Mouse (Mus musculus) liver, postnatal 0 days (tissue): ENCODE results near the gene Mansc4.

ENCODE experiments used
- CTCF ChIP-seq: sonication (generic); IDR thresholded peaks from 2 replicates; pipeline ENCODE4 v1.5.1; 2016; ENCODE audit warnings: antibody characterized with exemption, low read depth
- EP300 ChIP-seq: IDR thresholded peaks from 2 replicates; pipeline ENCODE4 v1.6.1; 2016; ENCODE audit warnings: antibody characterized with exemption, low read depth, mild to moderate bottlenecking

DNA sequence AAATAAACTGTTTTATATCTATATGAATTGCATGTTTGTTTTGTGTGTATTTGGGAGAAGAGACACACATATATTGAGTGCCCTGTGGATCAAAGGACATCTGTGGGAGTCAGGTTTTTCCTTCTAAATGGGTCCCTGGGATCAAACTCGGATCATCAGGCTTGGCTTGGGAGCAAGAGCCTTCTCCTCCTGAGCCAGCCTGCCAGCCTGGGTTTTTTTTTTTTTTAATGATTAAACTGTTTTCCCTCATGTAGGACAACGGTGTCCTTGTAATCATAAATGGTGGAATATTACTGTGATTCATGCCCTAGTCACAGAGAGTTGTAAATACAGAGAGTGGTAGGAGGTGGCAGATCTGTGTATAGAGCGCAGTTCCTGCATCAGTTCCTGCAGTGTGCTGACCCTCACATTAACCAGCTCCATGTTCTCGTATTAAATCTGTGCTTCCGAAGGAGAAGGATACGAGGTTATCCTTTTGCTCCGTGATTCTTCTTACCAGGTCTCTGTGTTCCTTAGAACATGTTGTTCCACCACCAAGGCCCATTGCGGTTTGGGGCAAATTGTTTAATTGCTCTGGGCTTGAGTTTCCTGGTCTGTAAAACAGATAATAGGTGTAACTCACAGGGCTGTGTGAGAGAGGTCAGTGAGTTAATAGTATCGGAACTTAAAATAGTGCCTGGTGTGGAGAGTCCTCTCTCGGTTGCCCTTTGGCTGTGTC lies 22.4 kb downstream of the Mansc4 start:
- TF ChIP-seq CTCF = no peak
- no peak for TF ChIP-seq EP300
